Mouse (Mus musculus): ENCODE data around the gene Atp2a3.

Gene Atp2a3

GRCm38 (mm10) chr11:73007698-73008481 is 46.9 kb downstream of the Atp2a3 start:
- DNase-seq = peak; percentile 85

GRCm38 (mm10) chr11:73008826-73009225 is 47.9 kb downstream of the Atp2a3 start:
- DNase-seq = no peak

GRCm38 (mm10) chr11:73009531-73010274 is 48.7 kb downstream of the Atp2a3 start:
- no peak for DNase-seq

GRCm38 (mm10) chr11:73013981-73014380 is 53.0 kb downstream of the Atp2a3 start:
- peak; percentile 34 for DNase-seq

- DNase-seq = peak; percentile 35
Measured at GRCm38 (mm10) chr11:73014831-73015344, 53.9 kb downstream of the Atp2a3 start.

GRCm38 (mm10) chr11:73015391-73016102 is 54.6 kb downstream of the Atp2a3 start:
- peak; percentile 62 for DNase-seq

GRCm38 (mm10) chr11:73016103-73016420 is 55.1 kb downstream of the Atp2a3 start:
- DNase-seq = no peak

GRCm38 (mm10) chr11:73018471-73019146 is 57.6 kb downstream of the Atp2a3 start, which contains the start of gene Camkk1:
TSS of gene Camkk1 (plus strand) at chr11:73019008.
- DNase-seq = peak; percentile 95

- peak; percentile 63 for DNase-seq
Measured at GRCm38 (mm10) chr11:73019147-73019795, 58.3 kb downstream of the Atp2a3 start.

- no peak for DNase-seq
Measured at GRCm38 (mm10) chr11:73020953-73021800, 60.2 kb downstream of the Atp2a3 start.

- DNase-seq = no peak
Measured at GRCm38 (mm10) chr11:73023099-73023498, 62.1 kb downstream of the Atp2a3 start.

- no peak for DNase-seq
Measured at GRCm38 (mm10) chr11:73023827-73024226, 62.9 kb downstream of the Atp2a3 start.

- peak; percentile 68 for DNase-seq
Measured at GRCm38 (mm10) chr11:73024236-73024904, 63.4 kb downstream of the Atp2a3 start.

- no peak for DNase-seq
Measured at GRCm38 (mm10) chr11:73026961-73027360, 66.0 kb downstream of the Atp2a3 start.

- peak; percentile 92 for DNase-seq
Measured at GRCm38 (mm10) chr11:73030821-73031498, 70.0 kb downstream of the Atp2a3 start.

- DNase-seq = no peak
Measured at GRCm38 (mm10) chr11:73031536-73031935, 70.6 kb downstream of the Atp2a3 start.

GRCm38 (mm10) chr11:73036077-73036476 is 75.1 kb downstream of the Atp2a3 start:
- no peak for DNase-seq

GRCm38 (mm10) chr11:73036889-73037288 is 75.9 kb downstream of the Atp2a3 start:
- DNase-seq = no peak

GRCm38 (mm10) chr11:73037691-73038090 is 76.7 kb downstream of the Atp2a3 start:
- no peak for DNase-seq

Data from kidney, postnatal 10 days (tissue).